Mouse (Mus musculus) midbrain, embryonic 14.5 days (tissue): ENCODE measurements around the gene Srrm2. TPM values are rescaled to one million over a fixed set of nuclear protein-coding genes. Genes with fewer than 3 reads are reported as not detected.

ENCODE experiments used
- ATAC-seq: fragments of 200-750 bp; cut with Nextera tagmentation; 2 replicates; pipeline ENCODE4 v1.8.0; 2017; ENCODE audit warnings: moderate number of reproducible peaks, moderate library complexity; ENCODE audit not compliant: low FRiP score, low TSS enrichment
- DNase-seq: peaks from one replicate; pipeline ENCODE4 v3.0.0-alpha.2; 2015
- H3K27ac ChIP-seq: fragments of 300-500 bp; sonication (generic); replicated peaks from 2 replicates; pipeline ENCODE4 v1.5.1; 2014; ENCODE audit warnings: mild to moderate bottlenecking, low read depth, low read length, moderate library complexity
- H3K27me3 ChIP-seq: fragments of 300-500 bp; sonication (generic); 2 replicates; pipeline ENCODE4 v1.6.1; 2014; ENCODE audit warnings: low read length, control low read depth, mixed read lengths; ENCODE audit not compliant: control insufficient read depth, insufficient read depth
- H3K36me3 ChIP-seq: fragments of 300-500 bp; sonication (generic); 2 replicates; pipeline ENCODE4 v1.6.1; 2014; ENCODE audit warnings: low read length, control low read depth; ENCODE audit not compliant: control insufficient read depth, insufficient read depth
- H3K4me1 ChIP-seq: fragments of 300-500 bp; sonication (generic); 2 replicates; pipeline ENCODE4 v1.6.1; 2014; ENCODE audit warnings: mild to moderate bottlenecking, antibody characterized with exemption, low read length, control low read depth; ENCODE audit not compliant: control insufficient read depth, insufficient read depth
- H3K4me2 ChIP-seq: fragments of 300-500 bp; sonication (generic); 2 replicates; pipeline ENCODE4 v1.6.1; 2014; ENCODE audit warnings: mild to moderate bottlenecking, low read length, moderate library complexity
- H3K4me3 ChIP-seq: fragments of 300-500 bp; sonication (generic); replicated peaks from 2 replicates; pipeline ENCODE4 v1.5.1; 2014; ENCODE audit warnings: low read depth, low read length
- H3K9ac ChIP-seq: fragments of 300-500 bp; sonication (generic); replicated peaks from 2 replicates; pipeline ENCODE4 v1.6.1; 2014; ENCODE audit warnings: mild to moderate bottlenecking, low read length, moderate library complexity
- H3K9me3 ChIP-seq: fragments of 300-500 bp; sonication (generic); 2 replicates; pipeline ENCODE4 v1.6.1; 2016; ENCODE audit warnings: low read length, control low read depth, mixed read lengths; ENCODE audit not compliant: control insufficient read depth
- whole genome bisulfite sequencing: fragments of 180-500 bp; shearing (Covaris S2); extraction: QIAGEN DNeasy Blood & Tissue Kit; methylation state at CpG from one replicate; pipeline ENCODE4 v1.1.7; 2014; 5-methylcytosine and 5-hydroxymethylcytosine counted together
- microRNA-seq: library from miRNA; unstranded; fragments of <30 nt; microRNA quantifications from one replicate; pipeline ENCODE4, GENCODE M21; 2016
- polyA plus RNA-seq: library from polyadenylated mRNA; unstranded; fragments of >200 nt; fragmentation: Nextera tagmentation; extraction: Ambion mirVana; gene quantifications from 2 replicates; pipeline ENCODE4 v1.2.1, GENCODE M21; 2014

Gene Srrm2
- polyA plus RNA-seq, 1 experiment from 2014 or later, result 498 TPM

GRCm38 (mm10) chr17:23867756-23868155 is 77.4 kb downstream of the Srrm2 start, which contains the start of gene Prss21:
Prss21 (plus strand) TSS chr17:23868056.
- no peaks in the 10 kb centered on the region for H3K9me3 ChIP-seq
- no peak within 1 kb of the TSS for H3K9ac ChIP-seq
- H3K4me2 ChIP-seq, result no peak within 1 kb of the TSS
- no peak within 1 kb of the TSS for H3K27ac ChIP-seq
- 87% methylated on average over 15 of the region's 15 CpGs for WGBS
- no peaks in the 10 kb centered on the region for H3K27me3 ChIP-seq
- no peak within 1 kb of the TSS for H3K4me3 ChIP-seq
- ATAC-seq (no peak), DNase-seq (no peak)
- no peaks in the 10 kb centered on the region for H3K36me3 ChIP-seq
- H3K4me1 ChIP-seq, result no peaks in the 10 kb centered on the region

- no peaks in the 10 kb centered on the region for H3K4me1 ChIP-seq
- no peaks in the 10 kb centered on the region for H3K9me3 ChIP-seq
- H3K27ac ChIP-seq, result no peak overlapping the region
- H3K4me3 ChIP-seq, result no peak overlapping the region
- H3K27me3 ChIP-seq, result no peaks in the 10 kb centered on the region
- no peak overlapping the region for H3K9ac ChIP-seq
- H3K4me2 ChIP-seq, result no peak overlapping the region
- H3K36me3 ChIP-seq, result no peaks in the 10 kb centered on the region
- DNase-seq, result no peak
- WGBS, result 91% methylated on average over 11 of the region's 11 CpGs
- ATAC-seq, result no peak
Measured at GRCm38 (mm10) chr17:23868513-23868912, 78.2 kb downstream of the Srrm2 start.

Small RNAs within 50 kb of the gene (microRNA-seq; reads per million reads assigned to microRNA genes)
- 1.0 reads per million for gene Mir5125

Other genes starting within 250 kb of the Srrm2 start
- 16.8 and 19.1 TPM in 2 replicates for gene Zfp213, start 226.3 kb upstream of the Srrm2 start, polyA plus RNA-seq
- gene Zfp13, start 191.0 kb upstream of the Srrm2 start, polyA plus RNA-seq, result 24.8 and 31.4 TPM in 2 replicates
- gene Zscan10, start 189.7 kb upstream of the Srrm2 start, polyA plus RNA-seq, result not detected in 2 replicates
- 0.38 and 1.1 TPM in 2 replicates for gene Mmp25, start 145.3 kb upstream of the Srrm2 start, polyA plus RNA-seq
- 0.26 TPM in 1 of 2 replicates, not detected in the other for gene Bicdl2, start 130.0 kb upstream of the Srrm2 start, polyA plus RNA-seq
- gene Hcfc1r1, start 116.9 kb upstream of the Srrm2 start, polyA plus RNA-seq, result 110 and 150 TPM in 2 replicates
- gene Thoc6, start 116.7 kb upstream of the Srrm2 start, polyA plus RNA-seq, result 43.9 and 44.9 TPM in 2 replicates
- gene Tnfrsf12a, start 113.1 kb upstream of the Srrm2 start, polyA plus RNA-seq, result 1.2 and 1.9 TPM in 2 replicates
- gene Cldn6, start 111.3 kb upstream of the Srrm2 start, polyA plus RNA-seq, result not detected in 2 replicates
- gene Cldn9, start 106.5 kb upstream of the Srrm2 start, polyA plus RNA-seq, result 0.50 and 0.92 TPM in 2 replicates
- not detected in 2 replicates for gene 1520401A03Rik, start 67.7 kb upstream of the Srrm2 start, polyA plus RNA-seq
- 16.2 and 18.2 TPM in 2 replicates for gene Pkmyt1, start 64.2 kb upstream of the Srrm2 start, polyA plus RNA-seq
- gene Paqr4, start 49.7 kb upstream of the Srrm2 start, polyA plus RNA-seq, result 56.6 and 69.2 TPM in 2 replicates
- 0.71 and 0.80 TPM in 2 replicates for gene Kremen2, start 44.7 kb upstream of the Srrm2 start, polyA plus RNA-seq
- gene Flywch1, start 18.9 kb upstream of the Srrm2 start, polyA plus RNA-seq, result 210 and 220 TPM in 2 replicates
- gene Flywch2, start 4.5 kb upstream of the Srrm2 start, polyA plus RNA-seq, result 70.7 and 95.4 TPM in 2 replicates
- 1,255 and 1,621 TPM in 2 replicates for gene Elob, start 38.6 kb downstream of the Srrm2 start, polyA plus RNA-seq
- gene Prss33, start 45.5 kb downstream of the Srrm2 start, polyA plus RNA-seq, result 0.41 TPM in 1 of 2 replicates, not detected in the other
- gene Prss32, start 53.3 kb downstream of the Srrm2 start, polyA plus RNA-seq, result not detected in 2 replicates
- 1.00 and 2.2 TPM in 2 replicates for gene Prss41, start 53.6 kb downstream of the Srrm2 start, polyA plus RNA-seq
- gene Prss21, start 77.5 kb downstream of the Srrm2 start, polyA plus RNA-seq, result not detected in 2 replicates
- not detected in 2 replicates for gene Dcpp1, start 90.3 kb downstream of the Srrm2 start, polyA plus RNA-seq
- gene Dcpp2, start 90.3 kb downstream of the Srrm2 start, polyA plus RNA-seq, result not detected in 2 replicates
- gene Dcpp3, start 126.9 kb downstream of the Srrm2 start, polyA plus RNA-seq, result not detected in 2 replicates
- gene Sbp, start 151.1 kb downstream of the Srrm2 start, polyA plus RNA-seq, result not detected in 2 replicates
- not detected in 2 replicates for gene Sbpl, start 164.7 kb downstream of the Srrm2 start, polyA plus RNA-seq
- not detected in 2 replicates for gene Prss30, start 190.0 kb downstream of the Srrm2 start, polyA plus RNA-seq
- not detected in 2 replicates for gene Prss22, start 207.6 kb downstream of the Srrm2 start, polyA plus RNA-seq
- 0.17 TPM in 1 of 2 replicates, not detected in the other for gene Prss27, start 247.6 kb downstream of the Srrm2 start, polyA plus RNA-seq